Mouse (Mus musculus) ES-Bruce4 (cell line): ENCODE results near the gene Rere.

Experiments used
- CTCF ChIP-seq: IDR thresholded peaks from one replicate; pipeline ENCODE4 v1.8.1; 2011; ENCODE audit warnings: low read depth, low read length
- EP300 ChIP-seq: IDR thresholded peaks from 2 replicates; pipeline ENCODE4 v1.6.1; 2011; ENCODE audit warnings: low read depth, low read length; ENCODE audit not compliant: insufficient read depth
- POLR2A ChIP-seq: IDR thresholded peaks from one replicate; pipeline ENCODE4 v1.8.1; 2011; ENCODE audit warnings: low read length; ENCODE audit not compliant: insufficient read depth

DNA sequence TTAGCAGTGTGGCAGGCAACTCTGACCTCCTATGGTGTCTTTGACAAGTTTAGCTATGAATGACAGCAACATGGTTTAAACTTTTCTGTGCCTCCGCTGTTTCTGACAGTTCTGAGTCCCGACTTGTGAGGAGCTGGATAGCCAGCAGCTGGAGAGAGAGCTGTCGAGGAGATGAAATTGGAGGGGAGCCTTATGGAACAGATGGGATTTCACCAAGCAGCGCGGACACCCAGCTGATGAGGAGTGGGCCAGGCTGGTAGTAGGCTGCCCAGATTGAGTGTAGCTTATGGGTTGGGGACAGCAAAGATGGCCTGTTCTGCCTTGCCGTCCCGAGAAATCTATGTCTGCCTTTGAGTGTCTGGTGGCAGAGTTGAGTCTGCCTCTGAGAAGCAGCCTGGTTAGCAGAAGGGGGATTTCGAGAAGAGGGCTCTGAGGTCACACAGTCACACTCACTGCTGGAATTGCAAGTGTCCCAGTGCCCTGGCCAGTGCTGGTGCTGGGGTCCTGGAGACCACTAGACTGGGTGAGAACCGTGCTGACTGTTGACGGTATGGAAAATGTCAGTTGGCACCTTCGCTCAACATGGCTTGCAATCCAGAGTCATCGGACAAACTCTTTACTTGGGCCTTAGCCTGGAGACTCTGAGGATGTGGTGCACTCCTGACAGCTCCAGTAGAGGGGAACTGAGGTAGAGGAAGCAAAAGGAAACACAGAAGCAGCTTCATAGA is 268.7 kb downstream of the Rere start:
- no peak for TF ChIP-seq EP300
- TF ChIP-seq POLR2A: no peak
- TF ChIP-seq CTCF: no peak
